Mouse (Mus musculus) CD4-positive, CD25-positive, alpha-beta regulatory T cell, adult 2 months (primary cell): ENCODE data around the gene Atp6v1g3.

ENCODE experiments used
- DNase-seq: peaks from one replicate; pipeline ENCODE4 v3.0.0-alpha.2; 2012; ENCODE audit warnings: low read depth, low spot score

Gene Atp6v1g3

DNA sequence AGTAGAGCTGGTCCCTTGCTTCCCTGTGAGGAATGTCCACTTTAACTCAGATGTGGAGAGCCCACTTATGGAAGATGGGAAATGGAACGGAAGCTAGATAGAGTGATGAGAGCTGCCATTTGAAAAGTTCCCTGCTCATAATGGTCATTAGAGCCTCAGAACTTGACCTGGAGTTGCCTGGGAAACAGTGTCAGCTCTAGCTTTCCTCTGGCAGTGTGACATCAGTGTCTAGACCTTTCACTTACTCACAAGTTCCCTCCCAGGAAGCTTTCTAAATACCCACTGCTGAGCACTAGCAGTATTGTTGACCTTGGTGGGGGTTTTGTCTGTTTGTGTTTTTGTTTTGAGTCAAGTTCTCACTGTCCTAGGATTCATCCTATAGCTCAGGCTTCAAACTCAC, 15.2 kb downstream of the Atp6v1g3 start:
- DNase-seq = peak; percentile 58

GRCm38 (mm10) chr1:138289455-138290425, 16.2 kb downstream of the Atp6v1g3 start:
- peak; percentile 77 for DNase-seq

- DNase-seq = peak; percentile 62
Observed at GRCm38 (mm10) chr1:138291463-138291862, 17.9 kb downstream of the Atp6v1g3 start.

GRCm38 (mm10) chr1:138294487-138294886, 20.9 kb downstream of the Atp6v1g3 start:
- DNase-seq = no peak

GRCm38 (mm10) chr1:138298156-138298555, 24.6 kb downstream of the Atp6v1g3 start:
- DNase-seq = peak; percentile 57

GRCm38 (mm10) chr1:138299576-138299975, 26.0 kb downstream of the Atp6v1g3 start:
- peak; percentile 90 for DNase-seq

- no peak for DNase-seq
Observed at GRCm38 (mm10) chr1:138301920-138302319, 28.4 kb downstream of the Atp6v1g3 start.

DNA sequence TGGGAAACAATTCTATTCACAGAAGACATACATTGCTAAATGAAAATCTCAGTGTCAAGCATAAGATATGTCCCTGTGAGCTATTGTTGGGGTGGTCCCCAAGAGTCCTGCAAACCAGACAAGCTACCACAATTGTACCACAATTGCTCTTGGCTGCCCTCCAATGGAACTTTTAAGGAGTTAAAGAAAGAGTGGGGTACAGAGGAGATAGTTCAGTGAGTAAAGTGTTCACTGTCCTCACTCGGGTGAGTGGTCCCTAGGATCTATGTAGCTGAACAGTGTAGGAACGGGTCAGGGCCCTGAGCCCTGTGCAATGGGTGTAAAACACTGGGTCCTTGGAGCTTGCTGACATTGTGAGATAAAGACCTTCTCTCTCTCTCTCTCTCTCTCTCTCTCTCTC, 29.2 kb downstream of the Atp6v1g3 start:
- peak; percentile 64 for DNase-seq

GRCm38 (mm10) chr1:138303296-138303695, 29.8 kb downstream of the Atp6v1g3 start:
- DNase-seq = peak; percentile 72

DNA sequence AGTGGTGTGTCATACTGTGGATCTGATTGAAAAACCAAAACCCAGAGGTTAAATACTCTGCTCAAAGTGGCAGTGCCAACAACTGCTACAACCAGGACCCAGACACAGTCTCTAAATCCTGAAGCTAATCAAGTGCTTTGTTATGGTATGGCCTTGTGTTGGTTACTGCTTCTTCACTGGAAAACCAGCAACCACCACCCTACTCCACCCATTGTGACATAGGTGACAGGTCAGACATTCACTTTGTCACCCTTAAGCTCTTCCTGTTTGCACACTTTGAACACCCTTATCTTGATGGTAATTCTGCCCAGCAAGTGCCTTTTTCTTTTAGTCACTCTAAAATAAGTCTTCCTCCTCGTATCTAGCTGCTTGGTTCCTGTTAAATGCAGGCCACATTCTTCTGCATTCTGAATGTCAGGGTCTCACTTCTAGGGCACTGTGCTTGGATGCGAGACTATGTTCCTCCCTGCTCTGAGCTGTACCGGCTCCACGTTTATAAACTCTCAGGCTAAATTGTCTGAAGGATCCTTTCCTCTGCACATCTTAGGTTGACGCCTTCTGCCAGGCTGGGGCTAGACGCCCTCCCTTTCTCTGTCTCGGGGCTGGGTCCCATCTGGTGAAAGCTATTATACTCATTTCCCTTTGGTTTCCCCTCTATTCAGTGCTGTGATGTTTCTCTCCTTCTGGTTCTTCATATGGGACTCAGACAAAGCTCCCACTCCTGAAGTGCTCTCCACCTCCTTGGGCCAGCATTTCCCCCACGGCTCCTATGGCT, 30.8 kb downstream of the Atp6v1g3 start:
- peak; percentile 83 for DNase-seq

DNA sequence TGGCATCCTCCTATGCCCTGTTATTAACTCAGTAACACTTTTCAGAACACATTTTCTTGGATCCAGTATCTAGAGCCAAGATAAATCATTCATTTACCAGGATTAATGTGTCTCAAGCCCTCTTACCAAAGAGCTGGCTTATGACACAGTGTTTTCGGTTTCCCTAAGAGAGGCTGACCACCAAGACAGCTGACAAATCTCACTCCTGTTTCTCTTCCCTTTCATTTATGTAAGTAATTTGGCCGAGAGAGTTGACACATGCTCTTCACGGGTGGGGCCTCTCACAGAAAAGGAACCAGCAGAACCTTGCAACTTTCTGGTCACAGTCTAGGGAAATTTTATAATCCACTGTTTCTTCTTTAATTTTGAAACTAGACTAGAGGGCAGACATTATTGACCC, 49.1 kb downstream of the Atp6v1g3 start:
- DNase-seq = peak; percentile 9

DNA sequence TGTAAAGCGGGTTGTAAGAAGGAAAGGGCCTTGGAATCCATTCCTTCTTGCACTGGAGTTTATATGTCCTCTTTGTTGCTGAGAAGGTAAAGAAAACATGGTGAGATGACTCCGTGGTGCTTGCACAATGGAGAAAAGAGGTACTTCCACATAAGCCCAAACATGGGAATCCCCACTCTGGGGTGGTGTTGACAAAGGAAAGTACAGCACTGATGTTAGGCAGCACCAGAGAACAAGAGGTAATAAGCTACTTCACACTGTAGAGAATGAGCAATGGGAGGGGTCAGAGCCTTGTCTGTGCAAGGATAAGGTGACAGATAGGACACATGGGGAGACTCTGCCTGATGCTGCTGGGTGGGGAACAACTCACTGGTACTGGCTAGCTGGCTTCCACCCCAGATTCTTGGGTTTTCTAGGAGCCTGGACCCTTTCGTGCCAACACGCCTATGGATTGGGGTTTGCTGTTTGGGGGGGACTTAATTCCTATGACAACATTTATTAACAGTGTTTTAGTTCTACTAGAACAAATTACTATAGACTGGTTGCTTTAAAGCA, 49.6 kb downstream of the Atp6v1g3 start:
- peak; percentile 44 for DNase-seq

- DNase-seq = no peak
Observed at GRCm38 (mm10) chr1:138326091-138326490, 52.6 kb downstream of the Atp6v1g3 start.

DNA sequence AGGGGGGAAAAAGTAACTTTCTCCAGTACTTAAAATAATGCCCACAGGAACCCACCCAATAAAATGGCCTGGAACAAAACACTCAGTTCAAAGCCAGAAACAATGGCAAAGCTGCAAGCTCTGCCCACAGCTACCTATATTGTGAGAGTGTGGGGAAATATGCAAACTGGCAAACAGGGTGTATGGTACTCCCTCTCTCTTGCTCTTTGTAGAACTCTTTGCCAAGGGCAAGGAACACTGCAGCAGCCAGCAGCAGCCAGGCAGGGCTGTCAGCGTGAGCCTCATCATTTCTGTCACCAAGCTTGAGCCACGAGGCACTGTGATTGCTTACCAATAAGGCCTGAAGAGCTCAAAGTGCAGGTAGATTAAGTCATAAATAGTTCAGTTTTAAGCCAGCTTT, 53.0 kb downstream of the Atp6v1g3 start:
- no peak for DNase-seq

DNA sequence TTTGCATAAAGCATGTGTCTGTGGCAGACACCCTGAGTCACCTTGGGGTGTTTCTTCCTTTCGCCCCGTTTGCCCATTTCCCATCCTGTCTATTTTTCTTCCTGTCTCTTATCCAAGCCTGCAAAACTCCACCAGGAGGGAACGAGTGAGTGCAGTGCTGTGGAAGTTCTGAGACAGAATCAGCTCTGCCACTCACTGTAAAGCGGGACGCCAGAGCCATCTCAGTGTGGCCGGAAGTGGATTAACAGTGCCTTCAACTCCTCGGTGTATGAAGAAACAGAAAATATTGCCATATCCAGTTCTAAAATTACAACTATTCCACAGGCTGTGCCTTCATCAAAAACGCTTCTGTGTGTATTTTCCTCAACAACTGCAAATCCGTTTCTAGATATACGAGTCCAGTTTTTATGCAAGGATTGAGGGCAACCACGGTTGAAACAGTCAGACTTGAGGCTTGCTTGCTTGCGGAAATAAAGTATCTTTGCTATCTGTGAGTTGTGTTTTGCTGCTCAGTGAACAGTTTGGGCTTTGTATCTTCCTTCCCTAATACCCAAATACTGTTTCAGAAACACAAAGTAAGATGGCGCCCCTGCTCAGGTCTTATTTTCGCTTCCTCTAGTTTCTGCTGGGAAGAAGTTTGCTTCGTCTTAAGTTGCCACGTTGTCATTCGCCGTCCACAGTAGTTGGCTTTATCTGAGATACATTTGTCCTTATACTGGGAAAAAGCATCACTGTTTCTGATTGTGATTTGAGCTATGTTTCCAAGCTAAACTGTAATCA, 54.1 kb downstream of the Atp6v1g3 start:
- DNase-seq = peak; percentile 55

DNA sequence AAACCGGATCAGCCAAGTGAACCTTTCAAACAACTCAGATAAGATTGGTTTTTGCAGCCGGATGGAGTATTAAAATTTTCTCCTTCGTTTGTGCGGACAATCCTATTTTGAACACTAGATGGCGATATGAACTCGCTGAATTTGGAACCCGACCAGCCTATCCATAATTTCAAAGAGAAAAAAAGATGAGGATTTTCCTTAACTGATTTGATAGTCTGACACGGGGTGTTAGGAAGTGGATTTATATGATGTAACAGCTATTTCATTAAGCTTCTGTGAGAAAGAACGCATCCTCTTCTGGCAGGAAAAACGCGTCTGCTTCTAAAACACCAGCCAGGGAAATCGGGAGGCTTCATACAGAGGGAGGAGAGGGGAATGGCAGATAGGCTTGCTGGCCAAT, 54.8 kb downstream of the Atp6v1g3 start:
- peak; percentile 76 for DNase-seq

DNA sequence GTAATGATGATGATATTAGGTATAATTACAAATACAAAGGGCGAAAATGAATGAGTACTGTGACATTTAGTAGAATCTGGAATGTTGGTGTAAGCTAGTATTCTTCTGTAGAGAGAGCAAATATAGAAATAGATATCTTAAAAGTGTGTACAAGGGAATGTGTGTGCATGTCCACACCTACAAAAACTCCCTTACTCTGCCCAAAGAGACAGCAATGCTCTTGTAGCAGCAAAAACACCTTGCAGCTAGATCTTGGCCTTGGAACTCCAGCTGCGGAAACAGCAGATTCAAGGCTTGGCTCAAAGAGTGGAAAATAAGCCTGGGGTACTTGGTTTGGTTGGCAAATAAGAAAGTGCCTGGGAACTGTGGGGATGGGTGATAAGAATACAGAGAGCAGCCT, 57.0 kb downstream of the Atp6v1g3 start:
- no peak for DNase-seq

DNA sequence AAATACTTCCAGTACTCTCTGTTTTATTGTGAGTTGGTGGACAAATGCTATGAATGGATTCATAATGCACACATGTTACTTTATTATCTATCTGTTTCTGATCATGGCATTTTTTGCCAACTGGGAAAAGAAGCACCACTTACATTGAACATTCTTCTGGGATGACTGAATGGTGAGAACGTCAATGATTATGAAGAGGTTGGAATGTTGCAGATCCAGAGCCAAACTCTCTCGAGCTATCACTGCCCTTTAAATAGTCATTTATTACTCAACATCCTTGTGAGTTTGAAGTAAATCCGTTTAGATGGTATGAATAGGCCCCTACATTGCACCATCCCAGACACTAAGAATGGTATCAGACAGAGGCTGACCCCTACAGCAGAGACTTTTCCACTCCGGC, 58.1 kb downstream of the Atp6v1g3 start:
- DNase-seq = no peak

DNA sequence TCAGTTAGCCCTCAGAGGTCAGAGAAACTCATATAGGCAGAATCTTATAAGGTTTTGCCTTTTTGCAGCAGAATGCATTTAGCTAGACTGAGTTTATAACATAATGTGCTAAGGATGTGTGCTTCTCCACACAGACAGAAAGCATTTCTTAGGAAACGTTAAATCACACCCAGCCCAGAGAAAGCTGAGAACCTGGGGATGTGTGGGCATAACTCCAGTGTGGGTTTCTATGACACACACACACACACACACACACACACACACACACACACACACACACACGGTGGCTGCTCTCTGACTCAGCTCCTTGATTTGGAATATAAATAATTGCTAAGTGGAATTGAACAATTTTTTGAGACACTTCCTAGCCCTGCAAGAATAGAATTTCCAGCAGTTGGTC, 61.2 kb downstream of the Atp6v1g3 start:
- DNase-seq = no peak

GRCm38 (mm10) chr1:138337417-138337816, 63.9 kb downstream of the Atp6v1g3 start:
- peak; percentile 14 for DNase-seq
